Mouse (Mus musculus): ENCODE data around the gene Clcn1.

Clcn1 gene

GRCm38 (mm10) chr6:42309816-42310378, 23.4 kb downstream of the Clcn1 start:
- peak; percentile 11 to 48 for DNase-seq

- no peak for DNase-seq
Measured at GRCm38 (mm10) chr6:42310427-42311053, 24.1 kb downstream of the Clcn1 start.

GRCm38 (mm10) chr6:42318293-42318692, 31.8 kb downstream of the Clcn1 start:
- no peak for DNase-seq

- no peak for DNase-seq
Measured at GRCm38 (mm10) chr6:42323371-42324066, 37.0 kb downstream of the Clcn1 start.

GRCm38 (mm10) chr6:42324067-42324481, 37.6 kb downstream of the Clcn1 start:
- DNase-seq = no peak

- DNase-seq = peak in 1 of 2 experiments; percentile 10
Measured at GRCm38 (mm10) chr6:42324482-42325267, 38.2 kb downstream of the Clcn1 start, which contains the start of gene Fam131b. Gene Fam131b (minus strand): TSS chr6:42324643.

GRCm38 (mm10) chr6:42325268-42325609, 38.8 kb downstream of the Clcn1 start:
- DNase-seq = peak; percentile 69 to 85

- DNase-seq = no peak
Measured at GRCm38 (mm10) chr6:42326509-42326908, 40.0 kb downstream of the Clcn1 start.

GRCm38 (mm10) chr6:42328757-42329156, 42.3 kb downstream of the Clcn1 start:
- no peak for DNase-seq

- no peak for DNase-seq
Measured at GRCm38 (mm10) chr6:42330216-42330615, 43.7 kb downstream of the Clcn1 start.

GRCm38 (mm10) chr6:42330946-42331345, 44.5 kb downstream of the Clcn1 start:
- DNase-seq = peak; percentile 30 to 35

GRCm38 (mm10) chr6:42339189-42339588, 52.7 kb downstream of the Clcn1 start:
- no peak for DNase-seq

- DNase-seq = no peak
Measured at GRCm38 (mm10) chr6:42339981-42340380, 53.5 kb downstream of the Clcn1 start.

- no peak for DNase-seq
Measured at GRCm38 (mm10) chr6:42342171-42342570, 55.7 kb downstream of the Clcn1 start.

GRCm38 (mm10) chr6:42343361-42344120, 57.1 kb downstream of the Clcn1 start:
- DNase-seq = no peak

- no peak for DNase-seq
Measured at GRCm38 (mm10) chr6:42344255-42344654, 57.8 kb downstream of the Clcn1 start.

GRCm38 (mm10) chr6:42348281-42349005, 62.0 kb downstream of the Clcn1 start:
- peak in 1 of 2 experiments; percentile 14 for DNase-seq

GRCm38 (mm10) chr6:42349006-42349425, 62.5 kb downstream of the Clcn1 start:
- peak; percentile 74 to 85 for DNase-seq

- peak; percentile 95 to 96 for DNase-seq
Measured at GRCm38 (mm10) chr6:42349426-42350020, 63.0 kb downstream of the Clcn1 start, which contains the start of gene Zyx. Gene Zyx (plus strand): TSS chr6:42349630.

GRCm38 (mm10) chr6:42350021-42350967, 63.8 kb downstream of the Clcn1 start:
- DNase-seq = peak; percentile 94 to 95

Measured in kidney, postnatal 36 days (tissue).